Mouse (Mus musculus) heart, postnatal 36 days (tissue): Measurements from ENCODE around the gene Vmp1. TPM values are rescaled to one million over a fixed set of nuclear protein-coding genes. Genes with fewer than 3 reads are reported as not detected.

Experiments
- DNase-seq, 2 experiments: peaks; one replicate each; pipeline ENCODE4 v3.0.0; 2021 to 2022
- intact Hi-C: fragments of 180-260 bp; cut with DNase I; formaldehyde crosslinking; loops from one replicate; pipeline ENCODE4 v1.15.1; 2025
- total RNA-seq, 2 experiments: library from RNA; stranded (reverse); gene quantifications; 2 replicates each; pipeline ENCODE4 v1.2.3; 2021

The Vmp1 gene
- total RNA-seq, 2 experiments from 2014 or later: 49.4 to 69.0 TPM

GRCm38 (mm10) chr11:86587830-86588229, 95.8 kb downstream of the Vmp1 start:
- DNase-seq: no peak
- intact Hi-C loops: no loop called here

DNA sequence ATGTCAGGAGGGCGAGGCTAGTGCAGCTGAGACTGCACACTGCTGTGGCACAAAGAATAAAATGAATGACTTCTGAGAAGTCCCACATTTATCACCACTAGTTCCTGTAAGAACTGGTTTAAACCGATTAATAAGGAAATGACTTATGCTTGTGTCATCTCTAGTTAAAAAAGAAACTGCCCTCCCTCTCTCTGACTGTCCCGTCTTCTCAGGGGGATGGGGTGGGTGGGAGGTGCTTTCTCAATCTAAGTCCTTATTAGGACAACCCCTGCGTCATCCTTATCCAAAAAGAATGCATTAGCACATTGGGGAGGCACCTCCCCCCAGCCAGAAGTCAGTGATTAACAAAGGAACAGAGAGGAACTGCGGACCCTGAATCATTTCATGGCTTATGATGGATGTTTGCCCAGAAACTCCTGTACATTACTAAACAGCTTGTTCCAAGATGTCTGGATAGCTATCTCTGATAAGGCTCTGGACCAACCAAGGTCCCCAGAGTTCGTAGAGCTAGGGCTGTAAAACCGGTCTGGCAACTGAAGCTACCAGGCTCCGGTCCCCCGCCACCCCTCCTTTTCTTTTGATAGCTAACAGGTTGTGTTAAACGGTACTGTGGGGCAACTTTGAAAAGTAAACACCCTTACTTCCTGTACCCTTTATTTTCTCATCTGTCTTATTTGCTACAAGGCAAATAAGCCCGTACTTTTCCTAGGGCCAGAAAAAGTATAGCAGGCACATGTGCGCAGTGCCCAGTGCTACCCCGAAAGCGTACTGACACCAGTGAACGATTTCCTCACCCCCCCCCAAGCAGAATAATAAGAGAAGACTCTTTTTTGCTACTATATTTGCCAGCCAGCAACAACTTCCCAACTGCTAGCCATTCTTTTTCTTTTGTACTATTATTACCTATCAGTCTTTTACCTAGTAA, 96.5 kb downstream of the Vmp1 start:
- DNase-seq: peak in 1 of 2 experiments; percentile 65
- intact Hi-C loops: no loop called here

DNA sequence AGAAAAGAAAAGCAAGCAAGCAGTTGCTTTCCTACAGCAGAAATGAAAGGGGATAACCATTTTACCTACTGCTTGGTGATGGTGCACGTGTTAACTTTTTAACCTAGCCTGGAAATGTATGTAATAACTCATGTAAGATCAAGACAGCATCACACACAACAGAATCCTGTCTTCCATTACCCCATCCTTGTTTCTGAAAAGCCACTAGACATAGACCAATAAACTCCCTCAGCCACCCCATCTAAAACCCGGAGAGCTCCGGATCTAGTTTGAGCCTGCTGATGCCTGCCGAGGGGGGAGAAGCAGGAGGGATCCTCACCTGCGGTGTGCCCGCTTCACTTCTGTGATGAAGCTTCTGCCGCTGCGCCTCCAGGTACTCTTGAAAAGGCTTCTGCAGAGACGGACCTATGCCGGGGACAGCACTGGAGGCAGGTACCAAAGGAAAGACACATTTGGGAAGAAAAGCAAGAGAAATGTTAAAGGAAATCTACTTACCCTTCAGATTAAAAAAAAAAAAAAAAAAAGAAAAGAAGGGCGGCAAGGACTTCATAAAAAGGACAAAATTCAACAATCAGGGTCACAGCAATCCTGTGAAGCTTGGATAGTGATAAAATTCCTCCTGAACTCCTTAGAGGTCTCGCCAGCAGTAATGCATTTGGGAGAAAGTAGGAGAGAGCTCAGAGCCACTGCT, 97.3 kb downstream of the Vmp1 start:
- intact Hi-C loops: no loop called here
- no peak for DNase-seq

GRCm38 (mm10) chr11:86585598-86585984, 98.0 kb downstream of the Vmp1 start:
- intact Hi-C loops: no loop called here
- DNase-seq: no peak

GRCm38 (mm10) chr11:86584898-86585597, 98.6 kb downstream of the Vmp1 start:
- DNase-seq: no peak
- intact Hi-C loops: no loop called here

GRCm38 (mm10) chr11:86583990-86584897, 99.4 kb downstream of the Vmp1 start:
- intact Hi-C loops: no loop called here
- no peak for DNase-seq

DNA sequence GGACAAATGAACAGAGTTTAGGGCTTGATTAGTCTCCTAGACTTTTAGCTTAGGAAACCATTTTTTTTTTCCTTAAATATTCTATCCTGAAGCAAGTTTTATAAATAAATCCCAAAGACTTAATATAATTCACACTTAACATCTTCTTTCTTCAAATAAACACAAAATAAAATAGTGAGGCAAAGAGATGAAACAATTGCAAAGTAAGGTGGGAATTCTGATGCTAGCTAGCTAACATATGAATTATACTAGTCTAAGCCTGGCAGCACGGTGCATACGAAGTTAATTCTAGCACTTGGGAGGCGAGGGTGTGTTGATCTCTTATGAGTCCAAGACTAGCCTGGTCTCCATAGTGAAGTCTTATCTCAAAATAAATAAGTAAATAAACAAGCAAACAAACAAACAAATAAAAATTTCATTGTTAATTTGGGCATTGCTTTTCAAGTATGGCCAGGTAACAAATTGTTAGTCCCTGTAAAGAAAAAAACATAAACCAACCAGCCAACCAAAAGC, 100.3 kb downstream of the Vmp1 start:
- intact Hi-C loops: no loop called here

DNA sequence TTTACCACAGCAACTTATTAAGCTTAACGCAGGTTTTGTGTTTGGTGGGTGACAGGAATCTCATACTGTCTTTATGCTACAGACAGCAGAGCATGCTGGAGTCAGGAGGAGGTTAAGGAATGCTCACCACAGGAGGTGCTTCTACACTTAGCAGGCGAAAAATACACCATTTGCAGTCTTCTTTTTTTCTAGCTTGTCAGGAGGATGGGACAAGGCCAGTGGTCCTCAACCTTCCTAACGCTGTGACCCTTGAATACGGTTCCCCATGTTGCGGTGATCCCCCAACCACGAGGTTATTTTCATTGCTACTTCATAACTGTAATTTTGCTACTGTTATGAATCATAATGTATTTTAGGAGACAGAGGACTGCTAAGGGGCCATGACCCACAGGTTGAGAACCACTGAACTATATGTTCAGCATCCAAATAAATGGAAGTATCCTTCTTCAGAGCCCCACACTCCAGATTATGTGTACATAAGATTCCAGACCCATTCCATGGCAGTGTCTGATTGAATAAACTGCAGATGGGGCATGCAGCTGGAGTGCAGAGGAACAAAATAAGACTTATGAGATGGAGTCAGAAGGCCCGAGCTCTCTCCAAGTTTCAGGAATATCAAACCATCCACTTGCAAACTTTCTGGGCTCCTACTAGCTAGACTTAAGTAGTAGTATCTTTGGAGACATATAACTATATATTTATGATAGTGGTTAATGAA, 100.9 kb downstream of the Vmp1 start:
- DNase-seq: no peak
- intact Hi-C loops: no loop called here

More for the DNA sequence above, 100.3 kb downstream of the Vmp1 start:
- no peak for DNase-seq

- intact Hi-C loops: no loop called here
- no peak for DNase-seq
These were observed 101.6 kb downstream of the Vmp1 start for GRCm38 (mm10) chr11:86581943-86582542.

DNA sequence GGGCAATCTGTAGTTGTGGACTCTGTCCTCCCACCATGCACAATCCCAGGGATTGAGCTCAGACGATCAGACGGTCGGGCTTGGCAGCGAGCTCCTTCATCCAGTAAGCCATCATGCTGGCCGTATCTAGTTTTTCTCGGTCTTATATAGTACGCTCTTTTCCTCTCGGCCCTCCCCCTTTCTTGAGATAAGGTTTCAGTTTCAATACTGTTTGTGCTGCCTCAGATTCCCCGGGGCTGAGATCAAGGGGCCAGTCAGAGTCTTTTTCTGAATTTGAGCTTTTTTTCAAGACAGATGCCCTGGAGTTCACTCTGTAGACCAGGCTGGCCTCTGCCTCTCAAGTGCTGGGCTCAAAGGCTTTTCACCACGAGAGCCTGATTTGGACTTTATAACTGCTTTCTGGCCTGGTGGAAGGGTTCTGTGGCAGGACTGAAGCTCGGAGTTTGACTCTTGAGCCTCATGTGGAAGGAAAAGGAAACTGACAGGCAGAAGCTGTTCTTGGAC, 102.3 kb downstream of the Vmp1 start:
- intact Hi-C loops: no loop called here

DNA sequence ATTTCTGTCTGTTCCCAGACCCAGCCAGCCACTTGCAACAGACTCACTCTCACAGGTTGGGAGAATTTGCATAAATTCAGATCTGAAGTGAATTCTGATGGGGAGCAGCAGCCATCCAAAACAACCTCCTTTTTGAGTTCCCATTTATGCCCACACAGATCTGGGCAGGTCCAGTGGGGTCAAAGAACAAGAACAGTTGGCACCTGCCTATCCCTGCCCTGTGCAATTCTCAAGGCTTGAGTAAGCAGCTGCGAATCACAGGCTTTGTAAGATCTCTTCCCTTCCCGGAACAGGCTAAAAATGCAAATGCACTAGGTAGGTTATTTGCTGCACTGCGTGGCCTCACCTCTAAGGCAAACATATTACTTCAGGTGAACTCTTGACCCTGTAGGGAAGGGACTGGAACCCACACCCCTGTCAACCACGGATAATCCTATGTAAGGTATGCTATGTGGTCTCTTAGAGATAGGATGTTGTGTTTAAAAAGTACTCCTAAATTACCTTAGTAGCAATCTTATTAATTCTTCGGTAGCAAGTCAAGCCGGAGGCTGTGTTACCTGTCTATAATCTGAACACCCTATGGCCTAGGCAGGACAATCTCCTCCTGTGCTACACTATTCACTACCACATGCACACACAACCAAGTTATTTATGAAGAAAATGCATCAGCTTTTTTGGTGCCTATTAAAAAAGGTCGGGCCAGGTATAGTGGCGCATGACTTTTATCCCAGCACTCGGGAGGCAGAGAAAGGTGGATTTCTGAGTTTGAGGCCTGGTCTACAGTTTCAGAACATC, 103.1 kb downstream of the Vmp1 start:
- intact Hi-C loops: no loop called here
- no peak for DNase-seq

More for the DNA sequence above, 102.3 kb downstream of the Vmp1 start:
- DNase-seq: peak; percentile 59 to 72

GRCm38 (mm10) chr11:86579731-86580318, 103.8 kb downstream of the Vmp1 start:
- no peak for DNase-seq
- intact Hi-C loops: no loop called here

GRCm38 (mm10) chr11:86578809-86579730, 104.6 kb downstream of the Vmp1 start:
- intact Hi-C loops: no loop called here
- DNase-seq: peak; percentile 70 to 74

GRCm38 (mm10) chr11:86578106-86578808, 105.4 kb downstream of the Vmp1 start:
- intact Hi-C loops: no loop called here
- DNase-seq: no peak

DNA sequence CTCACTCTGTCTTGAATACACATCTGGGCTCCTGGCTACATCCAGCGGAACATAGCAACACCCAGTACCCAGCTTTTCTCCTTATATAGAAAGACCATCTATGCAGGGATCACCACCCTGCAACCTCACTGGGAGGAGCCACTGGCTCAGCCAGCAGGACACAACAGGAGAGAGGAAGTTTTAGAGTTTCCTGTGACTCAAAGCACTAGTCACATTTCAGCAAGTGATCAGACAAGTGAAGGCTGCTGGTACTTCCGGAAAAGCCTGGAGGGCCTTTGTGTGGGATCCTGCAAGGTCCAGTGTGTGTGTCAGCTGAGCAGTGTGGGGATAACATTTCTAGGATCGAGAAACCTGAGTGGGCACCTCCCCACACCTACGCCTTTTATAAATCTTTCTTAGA, 106.4 kb downstream of the Vmp1 start:
- intact Hi-C loops: no loop called here
- DNase-seq: peak in 1 of 2 experiments; percentile 48
